Mouse (Mus musculus): ENCODE data around the gene Gtf2h4. TPM values are rescaled to one million over a fixed set of nuclear protein-coding genes. Genes with fewer than 3 reads are reported as not detected.

Gtf2h4 gene
- polyA plus RNA-seq, 1 experiment from 2014 or later = 58.2 TPM

DNA sequence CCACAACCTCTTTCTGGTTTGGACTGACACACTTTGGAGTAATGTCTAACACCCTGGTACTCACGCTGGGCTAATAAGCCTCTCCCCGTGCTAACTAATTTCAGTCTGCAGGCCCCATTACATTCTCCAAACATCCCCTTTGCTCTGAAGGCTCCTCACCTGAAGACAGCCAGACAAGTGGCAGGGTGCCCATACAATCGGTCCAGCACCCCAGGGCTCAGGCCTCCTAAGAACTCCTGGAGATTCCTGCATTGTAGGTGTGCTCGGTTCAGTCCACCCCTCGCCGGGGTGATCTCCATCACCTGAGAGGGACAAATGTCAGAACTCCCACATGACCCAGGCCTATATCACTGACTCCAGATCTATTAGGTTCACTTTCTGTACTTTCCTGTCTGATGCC lies 1.0 kb downstream of the Gtf2h4 start:
- Histone ChIP-seq H3K4me2 (peak overlapping the region; percentile 91), H3K4me1 (replicated peaks) (peaks cover 14% of the 10 kb centered on the region), H3K4me3 (replicated peaks) (peak overlapping the region; percentile 72), H3K27me3 (no peaks in the 10 kb centered on the region), H3K36me3 (peaks cover 24% of the 10 kb centered on the region; the same call in 1 of the 2 replicates), H3K9ac (replicated peaks) (no peak overlapping the region; the same call in 1 of the 2 replicates), H3K9me3 (no peaks in the 10 kb centered on the region), H3K27ac (no peak overlapping the region)
- no peak for ATAC-seq (ENCODE audit: insufficient number of reproducible peaks, insufficient read depth, low FRiP score, low TSS enrichment, low read depth)
- 91% methylated on average over 6 of the region's 6 CpGs for WGBS

DNA sequence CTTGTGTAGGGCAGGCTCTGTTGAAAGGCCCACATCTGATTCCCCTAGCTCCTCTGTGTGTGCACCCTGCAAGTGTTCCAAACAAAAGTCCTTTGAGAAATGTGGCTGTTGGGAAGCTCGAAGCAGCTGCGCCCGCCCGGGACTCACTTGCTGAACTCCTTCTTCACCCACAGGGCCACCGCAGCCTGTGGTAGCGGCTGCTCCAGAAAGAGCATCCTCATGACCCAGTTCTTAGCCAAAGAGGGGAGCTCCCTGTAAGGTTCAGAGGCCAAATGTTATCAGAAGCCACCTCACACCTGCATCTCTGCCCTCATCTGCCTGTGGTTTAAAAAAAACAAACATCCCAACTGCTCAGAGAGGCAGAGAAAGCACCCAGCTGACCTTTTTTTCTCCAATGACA lies 1.7 kb downstream of the Gtf2h4 start:
- no peaks in the 10 kb centered on the region for H3K9me3 ChIP-seq

DNA sequence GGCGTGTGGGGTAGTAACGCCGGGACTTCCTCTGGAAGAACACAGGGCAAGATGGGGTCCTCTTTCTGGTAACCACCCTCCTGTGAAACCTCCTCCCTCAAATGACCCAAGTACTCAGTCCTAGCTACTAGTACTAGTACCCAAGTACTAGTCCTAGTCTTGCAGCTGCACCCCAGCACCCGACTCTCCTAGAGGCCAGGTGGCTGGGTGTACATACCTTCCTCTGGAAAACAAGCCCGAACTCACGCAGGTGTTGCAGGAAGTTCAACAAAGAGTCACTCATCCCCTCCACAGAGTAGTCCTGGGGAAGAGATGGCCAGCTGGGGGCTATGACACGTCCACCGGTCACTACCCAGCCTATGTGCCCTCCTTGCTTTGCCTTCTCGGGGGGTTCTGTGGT lies 3.8 kb downstream of the Gtf2h4 start:
- Histone ChIP-seq H3K4me1 (replicated peaks) (peaks cover 26% of the 10 kb centered on the region), H3K27ac (no peak overlapping the region), H3K4me2 (no peak overlapping the region), H3K9ac (replicated peaks) (no peak overlapping the region), H3K9me3 (no peaks in the 10 kb centered on the region), H3K4me3 (replicated peaks) (no peak overlapping the region), H3K27me3 (no peaks in the 10 kb centered on the region), H3K36me3 (peaks cover 29% of the 10 kb centered on the region)
- WGBS = 92% methylated on average over 9 of the region's 9 CpGs
- ATAC-seq (ENCODE audit: insufficient number of reproducible peaks, insufficient read depth, low FRiP score, low TSS enrichment, low read depth) = no peak

More for the DNA sequence above, 1.7 kb downstream of the Gtf2h4 start:
- Histone ChIP-seq H3K4me3 (replicated peaks) (no peak overlapping the region), H3K27ac (no peak overlapping the region), H3K4me1 (replicated peaks) (peaks cover 15% of the 10 kb centered on the region), H3K27me3 (no peaks in the 10 kb centered on the region), H3K4me2 (no peak overlapping the region), H3K36me3 (peaks cover 24% of the 10 kb centered on the region; the same call in 1 of the 2 replicates), H3K9ac (replicated peaks) (no peak overlapping the region)
- no peak for ATAC-seq (ENCODE audit: insufficient number of reproducible peaks, insufficient read depth, low FRiP score, low TSS enrichment, low read depth)
- 90% methylated on average over 6 of the region's 6 CpGs for WGBS

DNA sequence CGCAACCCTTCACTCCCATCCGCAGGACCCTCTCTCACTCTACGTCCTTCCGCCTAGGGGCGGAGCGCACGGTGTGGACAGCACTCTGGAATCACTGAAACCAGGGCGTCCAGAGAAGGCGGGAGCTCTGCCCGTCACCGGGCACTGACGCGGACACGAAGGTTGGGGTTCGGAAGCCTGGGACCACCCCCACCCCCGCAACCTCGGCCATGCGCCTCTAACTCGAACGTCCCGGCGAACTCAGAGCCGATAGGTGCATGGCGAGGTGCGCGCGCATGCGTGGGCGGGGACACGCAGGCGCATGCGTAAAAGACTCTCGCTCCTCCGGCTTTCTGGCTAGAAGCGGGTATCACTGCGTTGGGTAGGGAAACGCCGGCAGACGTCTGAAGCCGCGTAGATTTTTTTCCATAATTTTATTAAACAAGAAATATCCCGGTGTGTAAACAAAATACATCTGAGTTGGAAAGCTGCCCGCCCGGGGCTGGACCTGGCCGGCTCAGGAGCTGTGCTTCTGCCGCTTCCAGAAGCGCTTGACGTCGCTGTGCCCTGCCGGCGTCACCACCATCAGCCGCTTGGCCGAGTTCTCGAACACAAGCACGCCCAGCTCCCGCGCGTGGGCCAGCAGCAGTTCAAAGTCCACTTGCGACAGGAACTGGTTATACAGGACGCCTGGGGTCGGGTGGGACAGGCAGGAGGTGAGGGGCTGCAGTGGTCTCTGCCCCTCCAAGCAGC lies 6.0 kb downstream of the Gtf2h4 start, which contains the start of gene Vars2:
Gene Vars2 (minus strand): TSS at position 259 of the 732 bp plus-strand sequence.
- H3K36me3 ChIP-seq = peaks cover 49% of the 10 kb centered on the region
- peaks cover 20% of the 10 kb centered on the region for H3K4me1 ChIP-seq (replicated peaks)
- H3K9me3 ChIP-seq = no peaks in the 10 kb centered on the region

DNA sequence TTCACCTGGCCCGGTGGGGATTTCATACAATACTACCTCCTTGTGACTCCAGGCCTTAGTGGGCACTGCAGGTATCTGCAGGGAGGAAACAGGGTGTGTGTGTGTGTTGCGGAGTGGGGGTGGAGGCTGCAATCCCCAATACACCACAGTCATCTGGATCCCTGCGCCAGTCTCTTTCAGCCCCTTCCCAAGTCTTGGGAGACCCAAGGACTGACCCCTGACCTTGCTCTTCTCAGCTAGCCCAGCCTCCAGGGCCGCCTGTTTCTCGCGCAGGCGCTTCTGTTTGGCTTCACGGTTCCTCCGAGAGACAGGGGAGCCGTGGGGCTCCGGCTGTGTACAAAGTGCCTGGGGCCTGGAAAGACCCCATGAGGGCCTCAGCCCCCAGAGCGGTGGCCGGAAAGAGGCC lies 6.7 kb downstream of the Gtf2h4 start:
- Histone ChIP-seq H3K9ac (replicated peaks) (peak overlapping the region; percentile 89), H3K9me3 (no peaks in the 10 kb centered on the region), H3K4me3 (replicated peaks) (peak overlapping the region; percentile 75), H3K4me2 (peak overlapping the region; percentile 91), H3K27me3 (no peaks in the 10 kb centered on the region), H3K27ac (peak overlapping the region; percentile 91), H3K4me1 (replicated peaks) (peaks cover 18% of the 10 kb centered on the region), H3K36me3 (peaks cover 51% of the 10 kb centered on the region)
- ATAC-seq (ENCODE audit: insufficient number of reproducible peaks, insufficient read depth, low FRiP score, low TSS enrichment, low read depth) = peak; percentile 13; the same call in 1 of the 2 replicates
- WGBS = 7% methylated on average over 13 of the region's 13 CpGs

More for the DNA sequence above, 6.0 kb downstream of the Gtf2h4 start, which contains the start of gene Vars2:
- peak; percentile 90 for ATAC-seq (ENCODE audit: insufficient number of reproducible peaks, insufficient read depth, low FRiP score, low TSS enrichment, low read depth)
- Histone ChIP-seq H3K27ac (peak within 1 kb of the TSS; percentile 91), H3K27me3 (no peaks in the 10 kb centered on the region), H3K4me2 (peak within 1 kb of the TSS; percentile 91), H3K9ac (replicated peaks) (peak within 1 kb of the TSS; percentile 89), H3K4me3 (replicated peaks) (peak within 1 kb of the TSS; percentile 75)
- under 1% methylated on average over 61 of the region's 61 CpGs for WGBS

DNA sequence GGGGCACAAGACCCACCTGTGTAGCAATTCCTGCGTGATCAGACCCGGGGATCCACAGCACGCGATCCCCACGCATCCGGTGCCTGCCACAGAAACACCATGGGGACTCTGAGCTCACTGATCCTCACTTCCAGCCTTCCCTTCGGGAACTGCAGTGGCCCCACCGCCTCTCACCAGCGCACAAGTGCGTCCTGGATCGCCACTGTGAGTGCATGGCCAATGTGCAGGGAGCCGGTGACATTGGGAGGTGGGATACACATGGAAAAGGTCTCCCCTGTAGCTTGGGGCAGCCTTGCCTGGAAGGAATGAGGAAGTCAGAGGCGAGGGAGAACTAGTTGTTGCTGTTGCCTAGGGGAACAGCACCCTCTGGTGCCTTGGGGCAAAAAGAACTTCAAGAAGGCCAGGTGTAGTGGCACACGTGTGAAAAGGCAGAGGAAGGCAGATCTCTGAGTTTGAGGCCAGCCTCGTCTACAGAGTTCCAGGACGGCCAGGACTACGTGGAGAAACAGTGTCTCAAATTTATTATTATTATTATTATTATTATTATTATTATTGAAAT lies 7.5 kb downstream of the Gtf2h4 start:
- WGBS = 80% methylated on average over 17 of the region's 17 CpGs
- Histone ChIP-seq H3K4me3 (replicated peaks) (0 out of 2 replicates have a peak overlapping the region, but pooled peaks have one; percentile 75), H3K27ac (no peak overlapping the region), H3K4me1 (replicated peaks) (peaks cover 18% of the 10 kb centered on the region), H3K9ac (replicated peaks) (no peak overlapping the region), H3K4me2 (peak overlapping the region; percentile 91), H3K27me3 (no peaks in the 10 kb centered on the region), H3K36me3 (peaks cover 57% of the 10 kb centered on the region), H3K9me3 (no peaks in the 10 kb centered on the region)
- ATAC-seq (ENCODE audit: insufficient number of reproducible peaks, insufficient read depth, low FRiP score, low TSS enrichment, low read depth) = no peak

DNA sequence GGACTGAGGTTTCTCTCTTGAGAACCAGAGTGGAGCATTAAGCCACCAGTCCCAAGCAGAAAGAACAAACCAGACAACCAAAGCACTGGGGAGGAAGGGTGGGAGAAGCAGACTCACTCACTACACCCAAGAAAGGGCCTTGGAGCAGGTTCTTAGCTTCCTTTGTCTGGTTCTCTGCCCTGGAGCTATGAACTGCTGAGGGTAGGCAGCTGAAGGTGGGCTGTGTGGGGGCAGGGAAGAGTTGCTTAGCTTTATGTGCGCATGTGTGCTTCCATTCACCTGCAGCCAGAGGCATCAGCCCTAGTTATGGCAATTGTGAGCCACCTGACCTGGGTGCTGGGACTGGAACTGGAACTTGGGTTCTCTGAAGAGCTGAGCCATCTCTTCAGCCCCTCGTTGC lies 20.5 kb downstream of the Gtf2h4 start:
- H3K27me3 ChIP-seq = no peaks in the 10 kb centered on the region
- no peak for ATAC-seq (ENCODE audit: insufficient number of reproducible peaks, insufficient read depth, low FRiP score, low TSS enrichment, low read depth)
- no peak overlapping the region for H3K9ac ChIP-seq (replicated peaks)
- no peak overlapping the region for H3K4me3 ChIP-seq (replicated peaks)
- H3K4me2 ChIP-seq = no peak overlapping the region
- H3K36me3 ChIP-seq = peaks cover 35% of the 10 kb centered on the region
- 81% methylated on average over 2 of the region's 2 CpGs for WGBS
- peaks cover 8% of the 10 kb centered on the region; the same call in 1 of the 2 replicates for H3K4me1 ChIP-seq (replicated peaks)
- no peaks in the 10 kb centered on the region for H3K9me3 ChIP-seq
- no peak overlapping the region for H3K27ac ChIP-seq

DNA sequence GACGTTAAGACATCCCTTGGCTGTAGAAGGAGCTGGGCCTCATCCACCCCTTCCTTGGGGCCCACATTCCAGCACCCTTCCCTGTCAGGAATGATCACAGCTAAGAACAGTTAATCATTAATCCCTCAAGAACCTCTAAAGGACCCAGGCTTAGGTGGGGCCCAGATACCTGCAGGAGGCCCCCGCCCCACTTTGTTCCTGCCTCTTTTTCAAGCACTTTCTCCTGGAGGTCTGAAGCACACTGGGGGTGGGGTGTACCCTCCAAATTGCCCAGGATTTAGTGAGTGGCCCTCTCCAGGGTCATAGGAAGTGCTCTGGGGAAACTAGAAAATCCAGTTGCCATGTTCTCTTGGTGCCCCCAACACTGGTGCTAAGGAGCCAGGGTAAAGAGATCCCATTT lies 24.1 kb downstream of the Gtf2h4 start:
- WGBS = 71% methylated on average over 2 of the region's 2 CpGs
- H3K36me3 ChIP-seq = no peaks in the 10 kb centered on the region

DNA sequence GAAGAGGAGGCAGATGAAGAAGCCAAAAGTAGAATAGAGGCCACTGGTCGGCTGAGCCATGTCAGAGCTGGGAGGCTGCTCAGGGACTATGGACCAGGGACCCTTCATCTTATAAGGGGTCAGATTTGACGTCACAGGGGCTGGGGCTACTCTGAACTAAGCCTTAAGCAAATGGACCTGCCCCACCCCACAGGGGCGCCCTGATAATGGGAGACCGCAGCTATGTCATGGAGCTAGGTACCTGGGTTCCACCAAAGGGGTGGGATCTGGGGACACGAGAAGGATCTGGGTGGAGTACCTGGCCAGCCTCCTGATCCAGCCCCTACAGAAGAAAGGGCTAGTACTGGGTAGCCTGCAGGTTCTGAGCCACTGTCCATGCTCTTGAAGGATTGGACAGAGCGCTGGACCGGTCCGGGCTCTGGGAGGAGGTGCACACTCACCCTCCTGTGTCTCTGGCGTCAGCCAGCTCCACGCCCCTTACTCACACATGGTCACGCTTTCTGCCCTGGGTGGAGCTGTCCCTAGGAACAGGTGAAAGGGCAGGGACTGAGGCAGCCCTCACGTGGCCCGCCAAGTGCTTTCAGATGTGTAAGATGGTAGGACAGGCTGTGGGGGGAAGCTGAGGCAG lies 29.8 kb downstream of the Gtf2h4 start, which contains the start of gene Mucl3:
Gene Mucl3 (minus strand): TSS at position 87 of the 628 bp plus-strand sequence.
- H3K4me3 ChIP-seq (replicated peaks) = no peak within 1 kb of the TSS
- no peaks in the 10 kb centered on the region for H3K9me3 ChIP-seq
- ATAC-seq (ENCODE audit: insufficient number of reproducible peaks, insufficient read depth, low FRiP score, low TSS enrichment, low read depth) = no peak
- no peak within 1 kb of the TSS for H3K27ac ChIP-seq
- H3K4me1 ChIP-seq (replicated peaks) = no peaks in the 10 kb centered on the region
- H3K9ac ChIP-seq (replicated peaks) = no peak within 1 kb of the TSS
- H3K27me3 ChIP-seq = peaks cover 16% of the 10 kb centered on the region
- no peak within 1 kb of the TSS for H3K4me2 ChIP-seq
- 72% methylated on average over 13 of the region's 13 CpGs for WGBS
- H3K36me3 ChIP-seq = no peaks in the 10 kb centered on the region

More for the DNA sequence above, 24.1 kb downstream of the Gtf2h4 start:
- peaks cover 8% of the 10 kb centered on the region; the same call in 1 of the 2 replicates for H3K4me1 ChIP-seq (replicated peaks)
- H3K27me3 ChIP-seq = 0 out of 2 replicates have a peak, but pooled peaks cover 2% of the 10 kb centered on the region
- no peak overlapping the region for H3K4me3 ChIP-seq (replicated peaks)
- no peak for ATAC-seq (ENCODE audit: insufficient number of reproducible peaks, insufficient read depth, low FRiP score, low TSS enrichment, low read depth)
- H3K4me2 ChIP-seq = no peak overlapping the region
- no peak overlapping the region for H3K9ac ChIP-seq (replicated peaks)
- no peak overlapping the region for H3K27ac ChIP-seq
- H3K9me3 ChIP-seq = no peaks in the 10 kb centered on the region

DNA sequence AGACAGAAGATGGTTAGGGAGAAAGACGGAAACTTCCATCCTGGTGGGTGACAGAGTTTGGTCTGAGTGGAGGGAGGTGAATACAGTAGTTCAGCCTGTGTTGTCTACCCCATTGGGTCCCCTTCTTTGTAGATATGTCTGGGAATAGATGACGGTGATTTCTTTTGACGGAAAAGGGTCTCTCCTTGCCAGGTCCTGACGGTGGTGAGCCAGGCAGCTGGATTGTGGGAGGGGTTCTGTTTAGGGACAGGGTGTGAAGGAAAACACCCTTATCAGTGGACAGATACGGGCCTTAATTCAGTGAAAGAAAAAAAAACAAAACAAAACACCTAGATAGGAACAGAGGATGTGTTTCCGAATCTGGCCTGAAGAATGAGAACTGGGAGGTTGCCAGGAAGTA lies 34.2 kb downstream of the Gtf2h4 start:
- H3K9ac ChIP-seq (replicated peaks) = no peak overlapping the region
- no peak overlapping the region for H3K4me3 ChIP-seq (replicated peaks)
- H3K4me2 ChIP-seq = peak overlapping the region; percentile 41; the same call in 1 of the 2 replicates
- 81% methylated on average over 6 of the region's 6 CpGs for WGBS
- ATAC-seq (ENCODE audit: insufficient number of reproducible peaks, insufficient read depth, low FRiP score, low TSS enrichment, low read depth) = no peak
- no peaks in the 10 kb centered on the region for H3K36me3 ChIP-seq
- no peaks in the 10 kb centered on the region for H3K9me3 ChIP-seq
- peaks cover 5% of the 10 kb centered on the region for H3K4me1 ChIP-seq (replicated peaks)
- peaks cover 27% of the 10 kb centered on the region for H3K27me3 ChIP-seq
- no peak overlapping the region for H3K27ac ChIP-seq

Data from limb, embryonic 12.5 days (tissue).